Mouse (Mus musculus): Measurements from ENCODE around the gene Slc26a3.

Slc26a3 gene

GRCm38 (mm10) chr12:31390571-31390970, at the start of gene Slc26a3:
TSS of gene Slc26a3 (plus strand) at chr12:31390871.
- in situ Hi-C loops (cut with MboI, MseI) = no loop called here

- in situ Hi-C loops (cut with MboI, MseI) = loop anchor here (5.0 kb wide), 1 partner anchor 147 kb away; the partner anchor contains the start of gene Cbll1
Observed at GRCm38 (mm10) chr12:31350191-31350943, 40.3 kb upstream of the Slc26a3 start.

- in situ Hi-C loops (cut with MboI, MseI) = loop anchor here (5.0 kb wide), 1 partner anchor 146 kb away; the partner anchor contains the start of gene Cbll1
Observed at GRCm38 (mm10) chr12:31350944-31351928, 39.4 kb upstream of the Slc26a3 start, which contains the start of gene Dld. TSS of gene Dld (minus strand) at chr12:31351453.

GRCm38 (mm10) chr12:31366428-31366827, 24.2 kb upstream of the Slc26a3 start:
- in situ Hi-C loops (cut with MboI, MseI) = no loop called here

- in situ Hi-C loops (cut with MboI, MseI) = no loop called here
Observed at GRCm38 (mm10) chr12:31367721-31368120, 22.9 kb upstream of the Slc26a3 start.

GRCm38 (mm10) chr12:31369118-31369517, 21.6 kb upstream of the Slc26a3 start:
- in situ Hi-C loops (cut with MboI, MseI) = no loop called here

- in situ Hi-C loops (cut with MboI, MseI) = no loop called here
Observed at GRCm38 (mm10) chr12:31369656-31370055, 21.0 kb upstream of the Slc26a3 start.

- in situ Hi-C loops (cut with MboI, MseI) = no loop called here
Observed at GRCm38 (mm10) chr12:31374603-31375282, 15.9 kb upstream of the Slc26a3 start.

GRCm38 (mm10) chr12:31375283-31375615, 15.4 kb upstream of the Slc26a3 start:
- in situ Hi-C loops (cut with MboI, MseI) = no loop called here

- in situ Hi-C loops (cut with MboI, MseI) = no loop called here
Observed at GRCm38 (mm10) chr12:31376326-31376950, 14.2 kb upstream of the Slc26a3 start.

- in situ Hi-C loops (cut with MboI, MseI) = no loop called here
Observed at GRCm38 (mm10) chr12:31377241-31377640, 13.4 kb upstream of the Slc26a3 start.

GRCm38 (mm10) chr12:31380878-31381277, 9.8 kb upstream of the Slc26a3 start:
- in situ Hi-C loops (cut with MboI, MseI) = no loop called here

- in situ Hi-C loops (cut with MboI, MseI) = no loop called here
Observed at GRCm38 (mm10) chr12:31382451-31382850, 8.2 kb upstream of the Slc26a3 start.

GRCm38 (mm10) chr12:31387303-31387702, 3.4 kb upstream of the Slc26a3 start:
- in situ Hi-C loops (cut with MboI, MseI) = no loop called here

GRCm38 (mm10) chr12:31391696-31392095, 1.0 kb downstream of the Slc26a3 start:
- in situ Hi-C loops (cut with MboI, MseI) = no loop called here

- in situ Hi-C loops (cut with MboI, MseI) = no loop called here
Observed at GRCm38 (mm10) chr12:31395895-31396294, 5.2 kb downstream of the Slc26a3 start.

- in situ Hi-C loops (cut with MboI, MseI) = no loop called here
Observed at GRCm38 (mm10) chr12:31397709-31398108, 7.0 kb downstream of the Slc26a3 start.

GRCm38 (mm10) chr12:31400821-31401220, 10.2 kb downstream of the Slc26a3 start:
- in situ Hi-C loops (cut with MboI, MseI) = no loop called here

- in situ Hi-C loops (cut with MboI, MseI) = no loop called here
Observed at GRCm38 (mm10) chr12:31401930-31402329, 11.3 kb downstream of the Slc26a3 start.

- in situ Hi-C loops (cut with MboI, MseI) = no loop called here
Observed at GRCm38 (mm10) chr12:31404575-31405240, 14.0 kb downstream of the Slc26a3 start.

GRCm38 (mm10) chr12:31415971-31416370, 25.3 kb downstream of the Slc26a3 start:
- in situ Hi-C loops (cut with MboI, MseI) = no loop called here

Measured in regulatory T cell (primary cell).